Mouse (Mus musculus) B cell, adult 2 months (primary cell): Measurements from ENCODE around the gene Tyro3.
A peak's percentile ranks its signal among the peaks of the same experiment; 100 is the strongest.

ENCODE experiments used
- DNase-seq, 2 experiments: peaks; one replicate each; pipeline ENCODE4 v3.0.0; 2022

Tyro3 gene

DNA sequence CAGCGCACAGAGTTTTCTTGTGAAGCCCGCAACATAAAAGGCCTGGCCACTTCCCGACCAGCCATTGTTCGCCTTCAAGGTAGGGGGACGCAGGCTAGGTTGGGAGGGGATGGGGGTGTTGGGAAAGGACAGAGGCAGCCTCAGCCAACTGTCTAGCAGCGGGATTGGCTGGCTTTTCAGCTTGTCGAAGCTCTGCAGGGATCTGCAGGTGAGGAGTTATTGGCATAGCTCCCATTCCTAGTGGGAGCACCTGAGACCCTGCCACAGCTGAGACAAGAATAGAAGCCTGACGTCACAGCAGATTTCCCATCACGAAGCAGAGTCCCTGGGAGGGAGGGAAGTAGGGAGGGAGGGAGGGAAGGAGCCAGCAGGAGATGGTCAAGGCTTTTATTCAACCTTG, 7.2 kb downstream of the Tyro3 start:
- DNase-seq, result no peak

DNA sequence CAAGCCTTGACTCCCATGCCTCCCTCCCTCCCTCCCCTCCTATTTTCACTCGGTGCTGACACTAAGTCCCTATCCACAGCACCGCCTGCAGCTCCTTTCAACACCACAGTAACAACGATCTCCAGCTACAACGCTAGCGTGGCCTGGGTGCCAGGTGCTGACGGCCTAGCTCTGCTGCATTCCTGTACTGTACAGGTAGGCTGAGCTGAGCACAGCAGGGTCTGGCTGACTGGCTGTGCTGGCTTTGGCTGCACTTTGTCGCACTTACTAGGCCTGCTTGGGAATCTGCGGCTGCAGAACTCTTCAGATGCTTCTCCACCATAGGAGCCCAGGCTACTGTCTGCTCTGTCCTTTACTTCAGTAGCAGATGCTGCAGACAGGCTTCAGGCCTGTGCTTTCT, 8.0 kb downstream of the Tyro3 start:
- DNase-seq, result no peak

GRCm38 (mm10) chr2:119808438-119808837, 10.9 kb downstream of the Tyro3 start:
- DNase-seq, result no peak

DNA sequence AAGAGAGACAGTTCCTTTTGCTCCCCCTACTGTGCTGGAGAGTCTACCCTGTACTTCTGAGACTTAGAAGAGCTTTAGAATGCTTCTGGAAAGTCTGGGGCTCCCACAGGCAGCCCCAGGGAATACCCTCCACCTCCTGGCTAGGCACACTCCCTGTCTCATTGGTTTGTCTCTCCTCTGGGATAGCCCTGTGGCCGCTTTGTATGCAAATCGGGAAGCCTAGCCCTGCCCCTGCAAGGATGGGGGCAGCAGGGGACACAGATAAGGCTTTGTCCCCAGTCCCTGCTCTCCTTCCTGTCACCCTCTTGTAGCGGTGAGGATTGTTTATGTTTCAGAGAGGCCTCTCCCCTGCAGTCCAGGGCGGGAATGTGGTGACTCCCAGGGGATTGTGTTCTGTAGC, 11.3 kb downstream of the Tyro3 start:
- DNase-seq, result no peak

- DNase-seq, result no peak
Observed at GRCm38 (mm10) chr2:119810890-119811289, 13.4 kb downstream of the Tyro3 start.

GRCm38 (mm10) chr2:119811490-119812146, 14.1 kb downstream of the Tyro3 start:
- DNase-seq, result no peak

DNA sequence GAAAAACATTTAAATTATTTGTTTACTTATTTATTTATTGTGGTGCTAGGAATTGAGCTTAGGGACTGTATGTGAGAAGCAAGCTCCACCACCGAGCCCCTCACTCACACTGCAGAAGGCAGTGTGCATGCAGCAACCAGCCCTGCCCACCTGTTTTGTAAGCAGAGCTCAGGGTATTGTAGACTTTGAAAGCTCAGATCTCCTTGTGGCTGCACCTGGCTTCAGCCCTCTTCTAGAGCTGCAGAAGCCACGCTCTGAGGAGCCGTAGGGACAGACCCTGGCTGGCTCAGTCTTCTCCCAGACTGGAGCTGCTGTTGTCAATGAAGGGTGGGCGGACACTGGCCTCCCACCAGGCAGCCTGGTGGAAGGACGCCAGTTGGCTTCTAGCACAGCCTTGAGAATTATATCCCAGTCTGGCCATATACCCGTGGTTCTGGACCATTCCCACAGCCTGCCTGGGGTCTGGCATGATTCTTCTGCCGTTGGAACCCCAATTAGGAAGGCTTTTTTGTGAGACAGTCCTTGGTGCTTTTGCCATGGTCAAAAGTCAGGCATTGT, 16.9 kb downstream of the Tyro3 start:
- DNase-seq, result no peak

DNA sequence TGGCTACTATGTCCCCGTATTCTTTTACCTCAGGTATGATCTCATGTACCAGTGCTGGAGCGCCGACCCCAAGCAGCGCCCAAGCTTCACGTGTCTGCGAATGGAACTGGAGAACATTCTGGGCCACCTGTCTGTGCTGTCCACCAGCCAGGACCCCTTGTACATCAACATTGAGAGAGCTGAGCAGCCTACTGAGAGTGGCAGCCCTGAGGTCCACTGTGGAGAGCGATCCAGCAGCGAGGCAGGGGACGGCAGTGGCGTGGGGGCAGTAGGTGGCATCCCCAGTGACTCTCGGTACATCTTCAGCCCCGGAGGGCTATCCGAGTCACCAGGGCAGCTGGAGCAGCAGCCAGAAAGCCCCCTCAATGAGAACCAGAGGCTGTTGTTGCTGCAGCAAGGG, 19.1 kb downstream of the Tyro3 start:
- DNase-seq, result no peak

GRCm38 (mm10) chr2:119817047-119817446, 19.5 kb downstream of the Tyro3 start:
- DNase-seq, result no peak

DNA sequence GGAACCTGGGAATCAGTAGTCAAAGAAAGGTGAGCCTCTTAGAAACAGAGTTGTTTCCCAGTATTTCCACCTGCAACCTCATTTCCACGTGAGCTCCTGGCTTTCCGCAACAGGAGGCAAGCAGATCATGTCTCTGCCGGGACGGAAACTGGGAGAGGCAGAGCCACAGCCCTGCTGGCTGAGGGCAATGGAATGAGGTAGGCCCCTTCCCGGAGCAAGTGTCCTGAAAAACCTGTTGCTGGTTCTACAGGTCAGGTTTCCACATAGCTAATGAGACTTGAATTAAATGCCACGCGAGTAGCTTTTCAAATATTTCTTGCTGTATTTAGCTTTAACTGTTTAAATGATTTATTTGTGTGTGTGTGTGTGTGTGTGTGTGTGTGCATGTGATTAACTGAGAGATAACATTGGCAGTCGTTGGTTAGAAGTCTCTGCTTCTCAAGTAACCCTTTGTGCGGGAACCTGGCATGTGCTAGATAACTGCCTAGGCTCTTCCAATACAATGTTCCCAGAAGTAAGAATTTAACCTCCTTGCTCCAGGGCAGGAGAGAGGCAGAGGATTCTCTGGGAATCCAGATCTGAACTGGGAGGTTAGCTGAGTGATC, 21.2 kb downstream of the Tyro3 start:
- DNase-seq, result no peak

DNA sequence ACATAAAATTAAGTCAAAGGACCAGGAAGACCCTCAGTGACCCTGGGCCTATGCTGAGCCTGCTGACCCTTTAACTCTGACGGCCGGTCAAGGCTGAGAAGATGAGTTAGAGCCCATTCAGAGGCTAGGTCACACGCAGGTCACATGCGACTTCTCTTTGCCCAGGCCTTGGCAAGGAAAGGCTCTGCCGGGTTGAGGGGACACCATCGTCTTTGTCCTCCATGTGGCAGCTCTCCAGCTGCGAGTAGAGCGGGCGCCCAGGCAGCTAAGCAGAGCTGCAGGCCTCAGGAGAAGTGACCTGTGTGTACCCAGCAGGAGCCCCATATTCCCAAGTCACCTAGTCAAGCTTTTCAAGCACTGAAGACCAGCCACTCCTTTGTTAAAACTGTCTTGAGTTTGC, 23.6 kb downstream of the Tyro3 start:
- DNase-seq, result no peak

DNA sequence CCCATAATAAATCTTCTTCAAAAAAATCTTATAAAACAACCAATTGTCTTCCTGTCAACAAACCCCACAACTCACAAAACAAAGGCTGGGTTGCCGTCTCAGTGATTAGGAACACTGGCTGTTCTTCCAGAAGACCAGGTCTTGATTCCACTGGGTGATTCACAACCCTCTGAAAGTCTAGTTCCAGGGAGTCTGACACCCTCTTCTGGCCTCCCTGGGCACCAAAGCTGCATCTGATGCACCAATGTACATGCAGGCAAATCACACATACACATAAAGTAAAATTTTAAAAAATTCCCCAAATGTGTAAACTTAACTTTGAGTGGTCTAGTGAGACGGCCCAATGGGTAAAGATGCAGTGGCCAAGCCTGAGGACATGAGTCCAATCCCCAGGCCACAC, 33.0 kb downstream of the Tyro3 start:
- no peak for DNase-seq

DNA sequence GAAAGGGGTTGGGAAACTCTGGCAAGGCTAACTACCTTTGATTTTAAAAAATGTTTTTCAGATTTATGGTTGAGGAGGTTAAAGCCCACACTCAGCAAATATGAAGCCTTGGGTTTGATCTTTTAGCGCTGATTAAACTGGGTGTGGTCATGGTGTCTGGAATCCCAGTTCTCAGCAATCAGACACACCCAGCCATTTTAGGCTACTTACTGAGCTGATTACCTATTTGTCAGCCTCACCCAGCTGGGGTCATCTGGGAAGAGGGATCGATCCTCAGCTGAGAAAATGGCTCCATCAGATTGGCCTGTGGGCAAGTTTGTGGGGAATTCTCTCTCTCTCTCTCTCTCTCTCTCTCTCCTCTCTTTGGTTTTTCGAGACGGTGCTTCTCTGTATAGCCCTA, 36.7 kb downstream of the Tyro3 start:
- DNase-seq, result no peak

DNA sequence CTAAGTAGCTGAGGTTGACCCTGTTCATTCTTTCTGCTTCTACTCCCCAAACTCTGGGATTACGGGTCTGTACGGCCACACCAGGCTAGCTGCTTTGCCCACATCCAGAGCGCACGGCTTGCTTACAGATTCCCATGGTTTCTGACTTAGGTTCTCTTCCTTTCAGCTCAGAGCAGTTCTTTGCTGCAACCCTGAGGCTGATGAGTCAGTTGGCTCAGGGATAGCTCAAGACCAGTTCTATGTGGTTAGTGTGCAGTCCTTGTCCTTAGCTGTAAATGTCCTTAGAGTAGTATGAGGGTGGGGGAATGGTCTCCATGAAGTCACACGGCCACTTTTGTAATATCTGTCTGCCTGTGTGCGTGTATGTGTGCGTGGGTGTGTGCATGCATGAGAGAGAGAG, 40.1 kb downstream of the Tyro3 start:
- DNase-seq, result no peak

GRCm38 (mm10) chr2:119838363-119839156, 41.0 kb downstream of the Tyro3 start:
- DNase-seq, result no peak

DNA sequence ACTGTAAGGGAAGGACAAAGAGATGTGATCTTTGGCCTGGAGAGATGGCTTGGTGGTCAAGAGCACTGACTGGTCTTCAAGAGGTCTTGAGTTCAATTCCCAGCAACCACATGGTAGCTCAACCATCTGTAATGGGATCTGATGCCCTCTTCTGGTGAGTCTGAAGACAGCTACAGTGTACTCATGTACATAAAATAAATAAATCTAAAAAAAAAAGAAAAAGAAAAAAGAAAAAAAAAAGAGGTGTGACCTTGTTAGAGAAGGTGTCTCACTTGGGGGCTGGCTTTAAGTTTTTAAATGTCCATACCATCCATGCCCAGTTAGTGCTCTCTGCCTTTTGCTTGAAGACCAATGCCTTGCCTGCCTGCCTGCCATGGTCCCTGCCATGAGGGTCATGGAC, 42.5 kb downstream of the Tyro3 start:
- DNase-seq, result no peak

GRCm38 (mm10) chr2:119842000-119842399, 44.5 kb downstream of the Tyro3 start:
- DNase-seq, result no peak

- peak in 1 of 2 experiments; percentile 4 for DNase-seq
Observed at GRCm38 (mm10) chr2:119843526-119843925, 46.0 kb downstream of the Tyro3 start.

GRCm38 (mm10) chr2:119845882-119846546, 48.5 kb downstream of the Tyro3 start:
- no peak for DNase-seq

DNA sequence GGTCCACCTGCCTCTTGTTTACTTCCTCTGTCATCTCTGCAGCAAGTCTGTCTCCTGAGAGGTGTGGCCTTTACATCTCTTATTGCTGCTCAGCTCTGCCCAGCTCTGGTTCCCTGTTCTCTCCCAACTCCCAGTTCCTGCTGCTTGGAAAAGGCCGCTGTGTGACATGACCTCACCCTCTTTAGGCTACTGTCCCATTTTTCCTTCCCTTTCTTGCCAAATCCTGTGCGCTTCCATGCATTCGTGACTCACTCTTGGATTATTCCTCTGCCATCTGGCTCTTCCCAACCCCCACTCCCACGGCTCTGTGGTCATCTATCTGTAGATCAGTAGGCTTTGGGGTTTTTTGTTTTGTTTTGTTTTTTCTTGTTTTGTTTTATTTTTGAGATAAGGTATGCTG, 49.4 kb downstream of the Tyro3 start:
- DNase-seq, result no peak

GRCm38 (mm10) chr2:119853811-119854210, 56.3 kb downstream of the Tyro3 start:
- no peak for DNase-seq

DNA sequence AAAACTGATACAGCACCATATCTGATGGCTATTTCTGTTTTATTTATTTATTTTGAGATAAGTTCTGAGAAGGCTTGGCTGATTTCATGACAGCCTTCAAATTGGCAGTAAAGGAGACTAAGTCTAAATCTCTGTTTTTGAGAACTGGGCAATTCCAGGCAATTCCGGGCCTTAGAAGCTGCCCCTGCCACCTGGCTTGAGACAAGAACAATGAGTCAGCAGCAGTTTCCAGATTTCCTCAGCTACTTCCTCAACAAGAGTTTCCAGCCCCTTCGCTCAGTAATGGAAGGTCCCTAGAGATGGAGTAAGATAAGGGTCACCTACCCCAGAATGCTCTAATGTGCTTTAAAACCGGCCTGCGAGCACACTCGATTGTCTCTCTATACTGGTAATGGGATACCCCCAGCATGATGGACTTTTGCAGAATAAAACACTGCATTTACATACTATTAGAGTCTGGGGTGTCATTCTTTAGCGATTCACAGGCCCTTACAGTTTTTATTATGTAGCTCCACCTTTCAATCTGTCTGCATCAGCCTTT, 57.8 kb downstream of the Tyro3 start:
- no peak for DNase-seq

GRCm38 (mm10) chr2:119857341-119857740, 59.8 kb downstream of the Tyro3 start:
- no peak for DNase-seq
